Comparison of ENCODE assay signal across 8 mouse cellular contexts in the genomic region with DNA sequence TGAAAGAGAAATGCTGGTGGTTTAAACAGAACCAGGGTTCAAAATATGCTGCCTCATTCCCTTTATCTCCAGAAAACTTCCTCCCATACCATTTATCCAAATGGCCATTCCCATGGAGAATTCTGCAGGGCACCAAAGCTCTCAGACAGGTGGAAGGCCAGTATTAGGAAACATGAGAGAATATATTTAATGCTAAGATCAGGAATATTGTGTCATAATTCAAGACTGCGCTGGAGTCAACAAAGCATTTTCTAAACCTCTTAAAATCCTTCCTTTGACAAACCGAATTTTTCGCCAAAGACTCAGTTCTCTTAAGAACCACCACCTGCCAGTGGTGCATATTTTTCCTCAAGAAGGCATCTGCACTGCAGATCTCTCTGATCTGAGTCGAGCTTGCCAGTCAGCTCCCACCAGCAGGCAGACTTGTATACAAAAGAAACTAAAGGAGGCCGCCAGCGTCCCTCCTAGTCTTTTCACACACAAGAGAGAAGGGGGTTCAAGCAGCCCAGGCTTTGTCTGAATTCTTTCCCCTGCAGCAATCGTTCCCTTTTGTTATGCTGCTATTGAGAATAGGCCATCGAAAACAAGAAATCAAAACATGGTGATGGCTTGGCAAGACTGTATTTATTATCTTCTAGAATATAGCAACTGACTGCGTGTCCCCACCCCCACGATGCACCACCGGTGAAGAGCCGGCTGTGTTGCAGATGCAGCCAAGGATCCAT. TPM values are rescaled to one million over a fixed set of nuclear protein-coding genes. Genes with fewer than 3 reads are reported as not detected.
A peak's percentile ranks its signal among the peaks of the same experiment; 100 is the strongest.
DNase-seq lines count a peak whose midpoint lies in the region; ATAC-seq and TF ChIP-seq lines count a peak whose summit lies in the region.

No protein-coding gene starts in this region.

- DNase-seq in gastrocnemius, postnatal 14 days = peak; percentile 17
- DNase-seq in gastrocnemius, adult 18-20 months (ENCODE audit: low spot score) = no peak
- DNase-seq in left cerebral cortex, postnatal 36 days (ENCODE audit: low spot score in 2 of 2) = peak; percentile 51 to 56
- peak; percentile 75 for DNase-seq in midbrain, postnatal 0 days (ENCODE audit: low spot score)
- peak; percentile 74 for DNase-seq in thymus, postnatal 0 days (ENCODE audit: low spot score)

- peaks cover 5% of the 10 kb centered on the region for H3K36me3 ChIP-seq in forebrain, embryonic 12.5 days (replicated peaks)
- H3K36me3 ChIP-seq in hindbrain, embryonic 16.5 days (ENCODE audit: control insufficient read depth, insufficient read depth, low read length) = no peaks in the 10 kb centered on the region
- H3K36me3 ChIP-seq in midbrain, postnatal 0 days (ENCODE audit: insufficient read depth, low read length) = no peaks in the 10 kb centered on the region

- H3K4me2 ChIP-seq in forebrain, embryonic 12.5 days = peak overlapping the region; percentile 64
- peak overlapping the region; percentile 72 for H3K4me2 ChIP-seq in hindbrain, embryonic 16.5 days (ENCODE audit: low read length)
- H3K4me2 ChIP-seq in midbrain, postnatal 0 days (ENCODE audit: low read depth, low read length, poor library complexity, severe bottlenecking) = peak overlapping the region; percentile 65

- TF ChIP-seq POLR2A in bone marrow macrophage, adult 2 months (IDR thresholded peaks at IDR 0.05; ENCODE audit: borderline replicate concordance, low read depth, low read length) = no peak

- intact Hi-C loops in gastrocnemius, postnatal 14 days (cut with DNase I; ENCODE audit: low total_unique reads) = no loop called here
- intact Hi-C loops in left cerebral cortex, postnatal 36 days (cut with DNase I) = no loop called here

- H3K9me3 ChIP-seq in forebrain, embryonic 12.5 days = no peaks in the 10 kb centered on the region
- no peaks in the 10 kb centered on the region for H3K9me3 ChIP-seq in hindbrain, embryonic 16.5 days (ENCODE audit: control insufficient read depth, low read length)
- no peaks in the 10 kb centered on the region for H3K9me3 ChIP-seq in midbrain, postnatal 0 days (ENCODE audit: low read length)

- H3K4me3 ChIP-seq in bone marrow macrophage, adult 2 months (ENCODE audit: insufficient read depth, low read length) = peak overlapping the region; percentile 95
- peak overlapping the region; percentile 94 for H3K4me3 ChIP-seq in forebrain, embryonic 12.5 days (replicated peaks)
- peak overlapping the region; percentile 78 for H3K4me3 ChIP-seq in hindbrain, embryonic 16.5 days (ENCODE audit: low read length)
- peak overlapping the region; percentile 90 for H3K4me3 ChIP-seq in midbrain, postnatal 0 days (ENCODE audit: low read depth, low read length)

- H3K27ac ChIP-seq in bone marrow macrophage, adult 2 months (ENCODE audit: insufficient read depth, low read depth, low read length) = 0 out of 2 replicates have a peak overlapping the region, but pooled peaks have one; percentile 11
- peak overlapping the region; percentile 100 for H3K27ac ChIP-seq in forebrain, embryonic 12.5 days
- peak overlapping the region; percentile 100 for H3K27ac ChIP-seq in hindbrain, embryonic 16.5 days (ENCODE audit: low read depth, low read length)
- peak overlapping the region; percentile 99 for H3K27ac ChIP-seq in midbrain, postnatal 0 days (ENCODE audit: low read depth, low read length)

- H3K4me1 ChIP-seq in bone marrow macrophage, adult 2 months (ENCODE audit: control insufficient read depth, insufficient read depth, low read length) = peaks cover 19% of the 10 kb centered on the region
- H3K4me1 ChIP-seq in forebrain, embryonic 12.5 days = peaks cover 33% of the 10 kb centered on the region
- H3K4me1 ChIP-seq in hindbrain, embryonic 16.5 days (ENCODE audit: control insufficient read depth, insufficient read depth, low read depth, low read length) = peaks cover 25% of the 10 kb centered on the region
- no peaks in the 10 kb centered on the region for H3K4me1 ChIP-seq in midbrain, postnatal 0 days (ENCODE audit: insufficient read depth, low read length)

- under 1% methylated on average over 12 of the region's 12 CpGs for WGBS in forebrain, embryonic 12.5 days
- under 1% methylated on average over 12 of the region's 12 CpGs for WGBS in hindbrain, embryonic 16.5 days
- WGBS in midbrain, postnatal 0 days = 2% methylated on average over 12 of the region's 12 CpGs

- TF ChIP-seq CTCF in bone marrow macrophage, adult 2 months (IDR thresholded peaks at IDR 0.05; ENCODE audit: low read depth, low read length) = no peak
- TF ChIP-seq CTCF in midbrain, postnatal 0 days (IDR thresholded peaks at IDR 0.05) = no peak

- peak overlapping the region; percentile 99 for H3K9ac ChIP-seq in forebrain, embryonic 12.5 days
- H3K9ac ChIP-seq in hindbrain, embryonic 16.5 days (ENCODE audit: low read depth, low read length) = peak overlapping the region; percentile 97
- peak overlapping the region; percentile 99 for H3K9ac ChIP-seq in midbrain, postnatal 0 days (replicated peaks; ENCODE audit: low read length, poor library complexity, severe bottlenecking)

- ATAC-seq in forebrain, embryonic 12.5 days (ENCODE audit: low FRiP score) = peak; percentile 38
- ATAC-seq in hindbrain, embryonic 16.5 days = no peak
- no peak for ATAC-seq in midbrain, postnatal 0 days (ENCODE audit: low FRiP score)

- no peaks in the 10 kb centered on the region for H3K27me3 ChIP-seq in forebrain, embryonic 12.5 days
- no peaks in the 10 kb centered on the region for H3K27me3 ChIP-seq in hindbrain, embryonic 16.5 days (replicated peaks; ENCODE audit: control insufficient read depth, insufficient read depth, low read length)
- no peaks in the 10 kb centered on the region for H3K27me3 ChIP-seq in midbrain, postnatal 0 days (ENCODE audit: insufficient read depth, low read length)

RNA-seq across cellular contexts. Expression of gene Rtn3, which starts 1.4 kb away (rescaled TPM):
- 10 to 100 TPM; 37.1 to 40.6 TPM for total RNA-seq in gastrocnemius, postnatal 14 days (2021)
- total RNA-seq in gastrocnemius, adult 18-20 months (2021) = 10 to 100 TPM; 27.4 to 33.9 TPM
- polyA plus RNA-seq in bone marrow macrophage, adult 2 months (2012; ENCODE audit: insufficient read depth, insufficient read length, missing spikeins) = 264 and 281 TPM in 2 replicates
- 383 and 409 TPM in 2 replicates for polyA plus RNA-seq in forebrain, embryonic 12.5 days (2016; fragmentation: Nextera tagmentation; extraction: Ambion mirVana)
- polyA plus RNA-seq in hindbrain, embryonic 16.5 days (2015; fragmentation: Nextera tagmentation; extraction: Ambion mirVana) = 693 and 702 TPM in 2 replicates
- 100 to 1,000 TPM; 812 to 902 TPM for total RNA-seq in left cerebral cortex, postnatal 36 days (2021)
- total RNA-seq in midbrain, postnatal 0 days (2014; rRNA removed) = 420 and 473 TPM in 2 replicates
- polyA plus RNA-seq in midbrain, postnatal 0 days (2015; fragmentation: Nextera tagmentation; extraction: Ambion mirVana) = 741 and 750 TPM in 2 replicates
- polyA plus RNA-seq in thymus, postnatal 0 days (2015; fragmentation: Nextera tagmentation; extraction: Ambion mirVana) = 192 and 207 TPM in 2 replicates

RNA-seq across cellular contexts. Expression of gene Atl3, which starts 12.1 kb away (rescaled TPM):
- total RNA-seq in gastrocnemius, postnatal 14 days (2021) = 10 to 100 TPM; 15.4 to 16.0 TPM
- total RNA-seq in gastrocnemius, adult 18-20 months (2021) = 1 to 10 TPM; 6.1 to 7.2 TPM
- polyA plus RNA-seq in bone marrow macrophage, adult 2 months (2012; ENCODE audit: insufficient read depth, insufficient read length, missing spikeins) = 53.1 and 62.2 TPM in 2 replicates
- 8.4 and 9.2 TPM in 2 replicates for polyA plus RNA-seq in forebrain, embryonic 12.5 days (2016; fragmentation: Nextera tagmentation; extraction: Ambion mirVana)
- polyA plus RNA-seq in hindbrain, embryonic 16.5 days (2015; fragmentation: Nextera tagmentation; extraction: Ambion mirVana) = 5.7 and 5.8 TPM in 2 replicates
- total RNA-seq in left cerebral cortex, postnatal 36 days (2021) = 10 to 100 TPM; 23.4 to 25.7 TPM
- total RNA-seq in midbrain, postnatal 0 days (2014; rRNA removed) = 10.2 and 18.5 TPM in 2 replicates
- polyA plus RNA-seq in midbrain, postnatal 0 days (2015; fragmentation: Nextera tagmentation; extraction: Ambion mirVana) = 5.3 and 5.5 TPM in 2 replicates
- 14.0 and 14.6 TPM in 2 replicates for polyA plus RNA-seq in thymus, postnatal 0 days (2015; fragmentation: Nextera tagmentation; extraction: Ambion mirVana)

Comparison
In these comparisons a context has a peak if more than half of its experiments do, and no peak if none do; other contexts are left out.
1. H3K27ac ChIP-seq: peak in every context shown above with its lines; median percentile 100 in forebrain, embryonic 12.5 days; 100 in hindbrain, embryonic 16.5 days; 99 in midbrain, postnatal 0 days; 11 in bone marrow macrophage, adult 2 months.